Mouse (Mus musculus) urinary bladder, postnatal 10 days (tissue): ENCODE data around the gene Urb1.
"Not testable (repeated sequence)": the region's sequence is repeated elsewhere in the genome, so short reads cannot be mapped to it uniquely, and the experiment has no call there.

Source experiments
- DNase-seq: peaks from one replicate; pipeline ENCODE4 v3.0.0; 2022; ENCODE audit warnings: low spot score

The Urb1 gene

DNA sequence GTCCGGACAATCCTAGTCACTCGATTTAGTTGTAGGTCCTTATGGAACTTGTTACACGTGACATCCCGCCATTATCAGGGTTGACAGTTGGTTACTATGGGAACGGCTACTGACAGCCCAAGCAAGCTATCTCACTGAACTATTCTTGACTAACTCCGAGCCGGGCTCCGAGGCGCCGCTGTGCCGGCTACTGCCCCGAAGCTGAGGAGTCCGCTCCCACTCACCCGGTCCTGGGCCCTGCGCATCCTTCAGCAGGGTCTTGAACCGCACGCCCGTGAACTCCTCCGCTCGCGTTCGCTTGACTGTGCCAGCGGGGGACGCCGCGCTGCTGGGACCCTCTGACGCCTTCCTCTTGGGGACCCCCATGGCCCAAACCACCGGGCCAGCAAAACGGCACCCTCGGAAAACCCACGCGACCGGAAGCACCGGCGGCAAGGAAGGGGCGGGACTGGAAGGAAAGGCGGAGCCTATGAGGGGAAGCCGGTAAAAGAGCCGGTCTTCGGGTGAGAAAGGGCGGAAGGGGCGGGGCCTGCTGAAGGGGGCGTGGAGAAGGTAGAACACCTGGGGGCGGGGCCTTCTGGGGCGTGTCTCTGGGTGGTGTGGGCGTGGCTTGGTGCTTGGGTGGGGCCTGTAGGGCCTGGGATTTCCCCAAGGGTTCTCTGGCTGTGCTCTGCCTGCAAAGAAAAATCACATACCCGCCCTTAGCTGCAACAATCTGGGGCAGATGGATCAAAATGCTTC is at the start of gene Urb1:
TSS of gene Urb1 (minus strand) at position 439 of the 741 bp plus-strand sequence.
- DNase-seq: peak; percentile 99

DNA sequence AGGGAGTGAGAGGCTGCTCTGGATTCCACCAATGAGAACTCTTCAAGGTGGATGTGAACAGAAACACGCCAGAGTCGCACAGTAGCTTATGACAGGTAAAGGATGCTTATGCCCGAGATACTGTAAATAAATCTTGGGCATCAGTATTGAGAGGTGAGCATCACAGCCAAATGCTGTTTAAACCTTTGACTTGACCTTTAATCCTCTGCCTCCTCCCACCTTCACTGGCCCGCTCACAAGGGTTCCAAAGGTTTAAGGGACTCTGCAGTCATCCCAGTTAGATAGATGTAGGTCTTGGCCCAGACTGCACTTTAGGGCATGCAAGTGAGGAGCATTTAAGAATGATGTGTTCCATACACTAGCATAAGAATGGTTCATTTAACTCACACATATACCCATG is 48.0 kb upstream of the Urb1 start:
- DNase-seq: no peak

DNA sequence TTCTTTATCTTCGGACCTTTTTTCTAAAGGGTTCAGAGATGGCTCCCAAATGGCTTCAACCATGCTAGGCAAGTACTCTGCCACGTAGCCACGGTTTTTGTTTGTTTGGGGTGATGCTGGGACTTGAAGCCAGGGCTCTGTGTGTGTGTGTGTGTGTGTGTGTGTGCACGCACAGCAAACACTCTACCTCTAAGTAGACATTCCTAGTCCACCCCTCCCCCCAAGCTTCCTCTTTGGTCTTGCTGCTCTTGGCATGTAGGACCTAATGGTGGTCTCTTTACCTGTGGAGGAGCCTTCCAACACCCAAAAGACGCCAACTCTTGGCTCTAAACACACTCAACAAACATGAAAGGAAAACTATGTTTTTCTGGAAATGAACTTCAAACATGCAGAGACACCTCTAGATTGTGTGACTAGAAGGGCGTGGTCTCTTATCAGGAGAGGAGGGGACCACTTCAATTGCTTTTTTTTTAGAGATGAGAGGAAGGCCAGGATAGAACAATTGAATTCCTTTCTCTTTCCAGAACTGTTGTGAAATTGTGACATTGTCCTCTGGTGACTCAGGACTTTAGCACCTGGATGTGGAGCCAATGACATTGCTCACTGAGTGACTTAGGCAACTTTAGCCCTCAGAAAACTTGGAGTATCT is 46.5 kb upstream of the Urb1 start:
- DNase-seq: no peak

DNA sequence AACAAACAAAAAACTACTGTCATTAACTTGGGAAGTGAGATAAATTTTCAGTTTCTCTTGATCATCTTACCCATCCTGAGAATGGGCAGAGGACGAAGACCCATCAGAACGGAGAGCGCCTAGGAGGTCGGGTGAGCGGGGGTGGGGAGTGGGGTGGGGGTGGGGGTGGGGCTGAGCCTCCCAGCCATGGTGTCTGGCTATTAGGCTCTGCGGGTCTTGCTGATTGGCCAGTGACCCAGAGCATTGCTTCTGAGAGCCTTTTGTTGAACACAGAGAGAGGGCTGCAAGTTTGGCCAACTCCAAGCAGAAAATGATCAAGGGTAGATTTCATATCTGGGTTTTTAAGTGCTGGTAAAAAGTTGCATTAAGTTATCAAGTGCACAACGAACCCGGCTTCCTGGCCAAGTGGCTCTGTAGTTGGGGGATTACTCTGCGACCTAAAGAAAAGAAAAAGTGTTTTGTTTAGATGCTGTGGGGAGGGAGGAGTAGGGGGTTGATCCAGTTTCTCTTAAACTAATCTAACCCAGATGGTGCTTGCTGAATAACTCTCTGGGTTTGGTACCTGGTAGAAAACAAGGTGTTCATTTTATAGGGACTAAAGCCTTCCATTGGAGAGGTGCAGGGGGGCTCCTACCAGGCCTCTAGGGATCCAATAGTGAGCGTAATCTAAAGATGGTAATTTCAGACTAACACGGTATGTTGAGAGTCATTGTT is 41.6 kb upstream of the Urb1 start:
- no peak for DNase-seq

DNA sequence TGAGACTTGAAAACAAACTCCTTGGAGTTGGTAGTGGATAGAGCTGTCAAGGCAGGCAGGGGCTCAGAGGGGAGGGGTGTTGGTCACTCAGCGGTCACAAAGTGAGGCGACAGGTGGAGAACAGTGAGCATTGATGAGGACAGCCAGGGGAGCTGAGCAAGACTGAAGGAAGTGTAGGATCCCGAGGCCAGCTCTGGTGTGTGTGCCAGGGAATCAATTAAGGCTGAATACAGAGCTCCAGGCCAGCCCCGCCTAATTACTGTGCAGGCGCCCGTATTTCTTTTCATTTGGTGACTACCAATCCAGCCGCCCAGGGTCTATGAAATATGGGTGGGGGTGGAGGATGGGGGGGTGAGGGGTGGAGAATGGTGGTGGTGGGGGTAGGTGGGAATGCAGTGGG is 40.7 kb upstream of the Urb1 start:
- no peak for DNase-seq

DNA sequence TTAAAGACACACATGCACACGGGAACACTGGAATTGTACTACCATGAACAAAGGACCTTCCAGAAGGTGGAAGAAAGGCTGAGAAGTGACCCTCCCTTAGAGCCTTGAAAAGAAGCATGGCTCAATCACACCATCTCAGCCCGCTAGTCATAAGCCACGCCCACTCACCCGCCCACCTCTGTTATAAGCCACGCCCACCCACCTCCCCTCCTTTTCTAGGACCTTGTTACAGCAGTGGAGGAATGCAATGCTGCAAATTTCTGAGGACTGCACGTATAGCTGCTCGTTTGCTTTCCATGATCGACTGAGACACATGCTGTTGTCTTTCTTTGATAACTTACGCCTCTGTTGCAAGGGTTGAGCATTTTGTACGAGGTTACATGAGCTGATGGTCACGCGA is 39.0 kb upstream of the Urb1 start:
- no peak for DNase-seq

DNA sequence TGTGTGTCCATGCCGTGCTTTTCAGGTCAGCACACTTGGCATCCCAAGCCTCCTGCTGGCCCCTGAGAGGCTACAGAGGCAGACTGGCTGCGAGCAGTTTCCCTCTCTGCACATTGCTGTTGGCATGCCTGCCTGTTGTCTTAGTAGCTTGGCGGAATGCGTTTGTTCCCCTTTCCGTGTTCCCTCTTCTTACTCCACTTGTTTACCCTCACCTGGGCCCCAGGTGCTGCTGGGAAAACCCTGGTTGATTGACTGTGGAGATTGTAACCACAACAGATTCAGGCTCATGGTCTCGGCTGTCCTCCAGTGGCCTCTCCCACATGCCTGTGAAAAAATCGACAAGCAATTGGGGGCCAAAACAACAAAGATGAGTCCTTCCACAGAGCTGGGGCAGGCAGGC is 38.5 kb upstream of the Urb1 start:
- DNase-seq: no peak

DNA sequence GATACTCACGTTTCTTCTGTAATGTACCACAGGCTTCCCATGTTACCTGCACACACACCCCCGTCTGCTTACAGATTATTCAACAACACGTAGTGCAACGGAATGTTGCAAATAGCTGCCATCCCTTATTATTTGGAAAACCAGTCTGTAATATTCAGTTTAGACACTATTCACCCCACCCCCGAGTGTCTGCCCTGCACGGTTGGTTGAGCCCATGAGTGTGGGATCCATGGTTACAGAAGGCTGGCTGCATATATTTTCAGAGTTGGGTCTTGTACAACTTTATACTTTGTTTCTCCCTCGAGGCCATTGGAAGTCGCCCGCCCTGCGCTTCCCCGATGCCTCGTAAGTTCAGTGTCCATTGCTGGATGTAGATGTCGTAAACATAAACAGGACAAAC is 35.4 kb upstream of the Urb1 start:
- DNase-seq: no peak

DNA sequence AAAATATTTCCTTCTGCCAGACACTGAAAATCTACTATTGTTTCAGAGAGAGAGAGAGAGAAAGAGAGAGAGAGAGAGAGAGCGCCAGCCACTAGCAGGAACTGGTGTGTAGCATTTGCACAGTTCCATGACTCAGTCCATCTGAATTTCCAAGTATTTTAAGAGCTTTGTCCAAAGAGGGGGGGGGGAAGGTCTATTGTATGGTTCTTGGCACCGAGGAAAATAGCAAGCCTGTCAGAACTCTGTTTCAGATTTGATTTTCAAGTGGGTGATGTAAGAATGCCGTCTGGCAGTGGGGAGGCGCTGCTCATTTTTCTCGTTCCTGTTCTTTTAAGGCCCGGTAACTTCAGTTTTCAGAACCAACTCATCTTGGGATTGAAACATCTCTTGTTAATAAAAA is 34.8 kb upstream of the Urb1 start:
- no peak for DNase-seq

DNA sequence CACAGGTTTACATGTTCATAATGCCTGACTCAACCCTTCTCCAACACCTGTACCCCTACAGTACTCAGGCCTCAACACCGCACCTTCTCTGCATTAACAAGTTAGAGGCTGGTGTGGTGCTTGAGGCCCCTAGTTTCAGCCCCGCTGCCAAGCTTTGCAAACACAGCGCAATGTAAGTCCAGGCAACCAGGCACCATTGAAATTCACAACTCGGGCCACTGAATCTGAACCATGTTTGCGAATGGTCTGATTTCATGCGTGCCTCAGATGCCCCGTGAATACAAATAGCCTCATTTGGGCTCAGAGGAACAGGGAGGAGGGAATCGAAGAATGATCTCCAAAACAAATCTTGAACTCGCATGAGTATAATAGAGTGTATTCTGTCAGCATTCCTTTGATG is 32.0 kb upstream of the Urb1 start:
- no peak for DNase-seq

DNA sequence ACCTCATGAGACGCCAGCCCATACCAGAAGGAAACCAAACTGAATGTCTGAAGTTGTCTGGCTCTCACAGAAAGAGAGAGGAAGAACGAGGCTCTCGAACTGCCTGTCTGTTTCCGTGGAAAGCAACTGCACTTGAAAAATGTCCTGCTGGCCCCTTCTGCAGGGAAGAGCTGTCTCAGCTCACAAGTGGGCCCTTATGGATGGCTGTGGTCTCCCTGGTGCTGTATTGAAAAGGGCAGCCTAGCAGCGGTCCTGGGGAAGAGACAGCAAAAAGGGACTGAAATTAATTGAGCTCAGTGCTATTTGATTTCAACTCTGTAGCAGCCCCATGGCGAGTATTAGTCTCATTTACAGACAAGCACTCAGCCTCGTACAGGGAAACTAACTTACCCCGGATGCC is 27.2 kb upstream of the Urb1 start:
- DNase-seq: no peak

DNA sequence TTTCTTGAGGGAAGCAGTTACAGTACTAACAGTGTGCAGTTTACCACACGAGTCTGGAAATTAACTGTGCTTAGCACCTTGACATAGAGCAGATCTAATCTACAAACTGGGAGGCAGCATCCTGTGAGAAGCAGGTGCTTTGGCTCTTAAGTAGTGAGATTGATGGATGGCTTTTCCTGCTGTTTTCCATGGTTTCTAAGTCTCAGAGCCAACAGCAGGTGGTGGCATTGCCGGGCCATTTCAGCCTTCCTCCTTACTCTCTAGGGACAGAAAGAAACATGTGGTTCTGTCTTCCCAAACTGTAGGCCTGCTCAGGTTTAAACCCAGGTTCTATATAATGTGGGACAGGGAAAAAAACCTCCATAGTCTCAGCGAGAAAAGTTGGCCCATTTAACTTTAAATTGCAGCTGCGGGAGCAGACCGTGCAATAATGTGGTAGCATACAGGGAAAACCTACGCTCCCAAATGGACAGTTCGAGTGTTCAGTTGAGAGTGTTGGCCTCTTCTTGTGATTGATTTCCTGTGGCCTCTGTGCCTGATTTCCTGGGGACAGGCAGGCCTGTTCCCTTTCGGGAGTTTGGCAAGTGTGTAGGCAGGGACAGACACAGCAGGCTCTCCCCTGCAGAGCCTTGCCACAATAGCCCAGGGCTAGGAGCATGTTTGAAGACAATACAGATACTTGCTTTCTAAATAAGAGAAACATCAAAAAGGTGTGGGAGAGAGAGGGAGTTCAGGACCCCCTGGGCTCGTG is 23.0 kb upstream of the Urb1 start:
- no peak for DNase-seq

DNA sequence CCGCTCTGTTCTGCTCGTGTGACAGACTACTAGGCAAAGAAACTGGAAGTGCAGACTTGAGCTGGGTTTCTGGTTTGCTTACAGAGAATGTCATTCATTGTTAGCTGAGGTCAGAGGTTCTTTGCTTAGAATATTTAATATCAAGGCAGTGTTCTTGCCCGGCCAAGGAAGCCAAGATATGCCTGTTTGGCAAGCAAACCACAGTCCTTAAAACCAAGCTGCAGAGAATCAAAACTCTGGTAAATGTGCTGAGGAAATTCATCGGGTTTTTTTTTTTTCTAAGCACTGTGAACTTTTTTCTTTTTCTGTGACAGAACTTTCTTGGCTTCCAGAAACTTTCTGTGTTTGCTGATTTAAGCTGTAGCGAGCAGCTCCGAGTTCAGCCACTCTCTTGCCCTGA is 22.3 kb upstream of the Urb1 start:
- no peak for DNase-seq

DNA sequence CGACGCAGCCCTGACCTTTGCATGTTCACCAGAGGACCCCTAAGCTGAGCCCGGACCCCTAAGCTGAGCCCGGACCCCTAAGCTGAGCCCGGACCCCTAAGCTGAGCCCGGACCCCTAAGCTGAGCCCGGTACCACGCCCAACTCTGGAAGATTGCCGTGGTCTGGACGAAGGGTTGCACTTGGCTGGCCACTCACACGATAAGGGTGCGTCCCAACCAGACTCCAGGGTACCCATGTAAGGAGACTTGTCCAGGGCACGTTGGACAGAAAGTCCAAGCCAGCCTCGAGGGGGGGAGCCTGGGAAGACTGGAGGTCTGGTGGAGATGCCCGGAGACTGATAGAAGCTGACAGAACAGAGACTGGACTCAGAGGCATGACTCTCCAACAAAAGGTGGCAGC is 21.5 kb upstream of the Urb1 start:
- DNase-seq: no peak

DNA sequence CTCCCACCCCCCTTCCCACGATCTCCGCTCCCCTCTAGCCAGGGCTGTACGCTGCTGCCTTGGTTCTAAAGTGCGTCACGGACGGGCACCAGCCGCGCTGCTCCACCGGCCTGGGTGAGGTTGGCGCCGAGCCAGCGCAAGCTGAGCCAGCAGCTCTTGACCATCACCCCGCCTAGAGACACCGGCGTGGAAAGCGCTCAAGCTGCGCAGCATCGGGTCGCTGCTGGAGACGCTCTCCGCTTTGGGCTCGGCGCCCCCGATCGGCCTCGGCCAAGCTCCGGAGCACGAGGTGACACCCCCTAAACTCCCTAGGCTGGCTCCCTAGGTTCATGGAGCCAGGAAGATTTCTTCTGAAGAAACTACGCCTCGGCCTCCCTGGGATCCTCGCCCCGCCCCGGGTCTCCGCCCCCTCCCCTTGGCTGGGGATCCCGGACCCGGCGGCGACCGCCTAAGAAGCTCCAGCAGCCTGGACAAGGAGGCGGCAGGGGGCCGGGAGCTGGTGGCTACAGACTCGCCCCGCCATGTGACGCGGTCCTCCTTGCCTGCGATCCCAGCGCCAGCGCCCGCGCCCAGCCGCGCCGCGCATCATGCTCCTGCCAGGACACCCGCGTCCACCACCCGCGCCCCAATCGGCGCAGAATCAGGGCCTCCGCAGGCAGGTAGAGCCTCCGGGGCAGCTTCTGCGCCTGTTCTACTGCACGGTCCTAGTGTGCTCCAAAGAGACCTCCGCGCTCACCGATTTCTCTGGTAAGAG is 20.6 kb upstream of the Urb1 start:
- DNase-seq: peak; percentile 48

DNA sequence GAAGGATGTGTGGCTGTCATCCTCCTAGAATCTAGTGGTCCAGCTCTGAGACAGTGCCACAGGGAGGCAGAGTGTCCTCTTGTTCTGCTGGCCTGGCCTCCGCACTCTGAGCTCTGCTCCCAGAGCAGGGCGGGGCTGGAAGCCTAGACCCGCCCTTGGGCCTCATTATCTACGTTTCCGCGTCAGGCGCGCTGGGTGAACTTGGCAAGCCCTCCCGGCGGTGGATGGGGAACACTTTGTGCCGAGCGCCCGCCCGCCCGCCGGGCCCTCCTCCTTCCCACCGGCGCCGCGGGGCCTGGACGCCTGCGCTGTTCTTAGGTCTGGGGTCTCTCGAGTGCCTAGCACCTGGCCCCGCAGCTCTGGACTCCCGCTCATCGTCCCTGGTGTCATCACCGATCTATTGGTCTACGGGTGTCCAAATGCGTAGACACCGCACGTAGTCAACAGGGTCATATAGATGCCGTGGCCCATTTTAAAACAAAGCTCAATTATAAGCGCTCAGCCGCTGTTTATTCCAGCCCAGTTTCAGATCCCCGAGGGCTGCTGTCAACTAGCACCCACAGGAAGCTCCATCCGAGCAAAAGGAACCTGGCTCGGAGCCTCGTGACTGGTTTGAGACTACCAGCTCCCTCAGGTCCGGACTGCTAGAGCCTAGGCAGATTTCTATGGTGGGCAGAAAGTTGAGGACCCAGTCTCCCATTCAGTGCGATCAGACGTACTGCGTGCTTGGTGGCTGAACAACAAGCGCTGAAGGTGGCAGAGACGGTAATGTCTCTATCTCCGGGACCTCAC is 19.9 kb upstream of the Urb1 start:
- DNase-seq: peak; percentile 58

DNA sequence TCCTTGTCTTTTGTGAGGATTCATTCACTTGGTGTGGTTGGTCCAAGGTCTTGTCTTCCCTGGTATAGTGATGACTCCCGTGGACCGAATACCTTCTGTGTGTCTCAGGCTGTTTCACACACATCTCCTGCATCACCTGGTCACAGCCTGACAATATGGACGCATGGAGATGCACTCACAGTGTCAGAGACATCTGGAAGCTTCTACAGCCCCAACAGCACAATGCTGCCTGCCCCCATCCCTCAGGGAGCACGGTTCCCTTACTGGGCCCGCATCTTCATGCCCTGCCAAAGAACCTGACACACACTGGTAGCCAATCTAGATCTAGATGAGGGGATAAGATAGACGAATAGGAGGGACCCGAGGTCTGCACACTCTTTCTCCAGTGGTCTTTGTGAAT is 18.9 kb upstream of the Urb1 start:
- DNase-seq: no peak

DNA sequence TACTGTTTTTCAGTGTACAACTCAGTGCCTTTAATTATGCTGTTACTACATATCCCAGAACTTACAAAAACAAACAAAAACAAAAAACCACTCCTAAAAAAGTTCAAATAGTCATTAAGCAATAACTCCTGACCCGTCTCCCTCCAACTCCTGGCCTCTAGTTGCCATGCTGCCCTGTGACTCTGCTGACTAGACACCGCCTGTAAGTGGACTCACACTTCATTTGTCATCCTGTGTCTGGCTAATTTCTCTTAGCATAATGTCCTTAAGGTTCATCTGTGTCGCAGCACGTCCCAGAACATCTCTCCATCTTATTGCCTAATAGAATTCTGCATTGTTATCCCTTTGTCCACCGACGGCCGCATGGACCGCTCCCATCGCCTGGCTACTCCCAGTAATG is 17.3 kb upstream of the Urb1 start:
- no peak for DNase-seq

DNA sequence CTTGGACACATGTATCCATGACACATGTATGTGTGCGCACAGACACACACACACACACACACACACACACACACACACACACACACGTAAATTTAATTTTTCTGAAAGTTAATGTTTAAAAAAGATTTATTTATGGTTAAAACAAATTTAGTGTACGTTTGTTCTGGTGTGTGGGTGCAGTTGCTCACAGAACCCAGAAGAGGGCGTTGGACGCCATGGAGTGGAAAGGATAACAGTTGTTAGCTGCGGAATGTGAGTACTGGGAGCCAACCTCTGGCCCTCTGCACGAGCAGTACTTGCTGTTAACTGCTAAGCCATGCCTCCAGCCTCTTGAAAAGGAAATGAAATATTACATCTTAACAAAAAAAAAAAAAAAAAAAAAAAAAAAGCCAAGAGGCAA is 16.2 kb upstream of the Urb1 start, which contains the start of gene Eva1c:
TSS of gene Eva1c (plus strand) at position 263 of the 400 bp plus-strand sequence.
- DNase-seq: no peak

DNA sequence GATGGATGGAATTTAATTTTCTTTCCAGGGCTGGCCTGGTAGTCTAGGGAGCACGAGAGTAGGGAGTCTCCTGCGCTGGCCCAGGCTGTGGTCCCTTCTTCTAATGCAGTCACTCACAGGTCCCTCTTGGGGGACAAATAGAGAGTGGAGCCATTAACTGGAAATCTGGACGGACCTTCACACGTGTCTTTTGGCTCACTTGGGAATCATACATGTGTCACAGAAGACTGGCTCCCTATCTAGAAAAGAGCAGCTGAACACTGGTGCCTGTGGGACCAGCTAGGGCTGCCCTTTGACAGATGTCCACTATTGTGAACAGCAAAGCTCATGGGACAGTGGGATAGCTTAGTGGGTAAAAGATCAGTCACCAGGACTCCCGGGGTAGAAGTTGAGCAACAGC is 15.8 kb upstream of the Urb1 start:
- DNase-seq: no peak

DNA sequence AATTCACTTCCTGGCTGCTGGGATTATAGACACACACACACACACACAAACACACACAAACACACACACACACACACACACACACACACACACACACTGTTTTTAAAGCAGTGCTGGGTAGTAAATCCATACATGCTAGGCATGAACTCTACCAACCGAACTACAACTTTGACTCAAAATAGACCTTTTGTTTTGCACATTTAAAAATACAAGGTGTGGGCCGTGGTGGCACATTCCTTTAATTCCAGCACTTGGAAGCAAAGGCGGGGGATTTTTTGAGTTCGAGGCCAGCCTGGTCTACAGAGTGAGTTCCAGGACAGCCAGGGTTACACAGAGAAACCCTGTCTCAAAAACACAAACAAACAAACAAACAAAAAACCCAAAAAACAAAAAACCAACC is 13.8 kb upstream of the Urb1 start:
- DNase-seq: not testable (repeated sequence)
